Mouse (Mus musculus): ENCODE measurements around the gene Alg5. TPM values are rescaled to one million over a fixed set of nuclear protein-coding genes. Genes with fewer than 3 reads are reported as not detected.

Gene Alg5
- polyA plus RNA-seq, 1 experiment from 2014 or later: 47.8 TPM

DNA sequence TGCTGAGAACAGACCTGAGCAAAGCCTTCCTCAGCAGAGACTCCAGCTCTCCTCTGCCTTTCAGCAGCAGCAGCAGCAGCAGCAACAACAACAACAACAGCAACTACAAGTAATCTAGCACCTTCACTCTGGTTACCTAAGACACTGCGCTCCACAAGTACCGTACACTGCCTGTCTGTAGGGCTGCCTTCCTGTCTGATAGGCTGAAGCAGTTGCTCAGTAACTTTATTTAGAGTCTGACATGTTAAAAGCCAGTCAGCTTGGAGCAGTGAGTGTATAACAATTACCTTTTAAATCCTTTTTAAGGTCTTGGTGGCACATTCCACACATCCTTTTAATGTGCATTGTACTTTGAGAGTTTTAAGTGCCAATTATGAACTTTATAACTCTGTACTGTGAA is 7.8 kb upstream of the Alg5 start:
- peaks cover 3% of the 10 kb centered on the region; the same call in 1 of the 2 replicates for H3K79me2 ChIP-seq (ENCODE audit: inconsistent target)
- H3K4me3 ChIP-seq (ENCODE audit: inconsistent target): no peak overlapping the region
- no peak overlapping the region for H3K27ac ChIP-seq
- peaks cover 47% of the 10 kb centered on the region for H3K36me3 ChIP-seq (ENCODE audit: inconsistent target)
- WGBS (ENCODE audit: missing documents): 100% methylated on average over 2 of the region's 2 CpGs

GRCm38 (mm10) chr3:54728100-54728499 is 7.2 kb upstream of the Alg5 start:
- H3K79me2 ChIP-seq (ENCODE audit: inconsistent target): peaks cover 8% of the 10 kb centered on the region
- no peak overlapping the region for H3K4me3 ChIP-seq (ENCODE audit: inconsistent target)
- no peak overlapping the region for H3K27ac ChIP-seq
- peaks cover 47% of the 10 kb centered on the region for H3K36me3 ChIP-seq (ENCODE audit: inconsistent target)
- 94% methylated on average over 6 of the region's 6 CpGs for WGBS (ENCODE audit: missing documents)

GRCm38 (mm10) chr3:54731626-54732150 is 3.7 kb upstream of the Alg5 start:
- Histone ChIP-seq H3K79me2 (ENCODE audit: inconsistent target) (peaks cover 32% of the 10 kb centered on the region), H3K36me3 (ENCODE audit: inconsistent target) (peaks cover 47% of the 10 kb centered on the region), H3K4me3 (ENCODE audit: inconsistent target) (no peak overlapping the region), H3K27ac (no peak overlapping the region)
- 93% methylated on average over 8 of the region's 8 CpGs for WGBS (ENCODE audit: missing documents)

DNA sequence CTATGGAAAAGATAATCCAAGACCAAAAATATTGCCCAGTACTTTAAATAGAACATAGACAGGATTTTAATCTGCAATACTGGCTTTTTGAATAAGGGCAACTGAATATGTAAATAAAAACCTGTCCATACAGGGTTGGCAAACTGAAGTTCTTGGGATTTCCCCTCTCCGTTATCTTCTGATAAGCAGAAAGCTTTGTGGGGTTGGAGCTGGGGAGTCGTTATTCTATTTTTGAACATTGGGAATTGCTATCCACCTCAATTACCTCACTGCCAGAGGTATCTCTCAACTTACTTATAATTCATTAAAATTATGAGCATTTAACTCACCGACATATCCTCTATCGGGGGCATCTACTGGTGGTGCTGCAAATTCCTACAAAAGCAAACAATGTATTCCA is 3.0 kb upstream of the Alg5 start:
- Histone ChIP-seq H3K4me3 (ENCODE audit: inconsistent target) (no peak overlapping the region), H3K36me3 (ENCODE audit: inconsistent target) (peaks cover 40% of the 10 kb centered on the region), H3K27ac (no peak overlapping the region), H3K79me2 (ENCODE audit: inconsistent target) (peaks cover 39% of the 10 kb centered on the region)
- 85% methylated on average over 4 of the region's 4 CpGs for WGBS (ENCODE audit: missing documents)

DNA sequence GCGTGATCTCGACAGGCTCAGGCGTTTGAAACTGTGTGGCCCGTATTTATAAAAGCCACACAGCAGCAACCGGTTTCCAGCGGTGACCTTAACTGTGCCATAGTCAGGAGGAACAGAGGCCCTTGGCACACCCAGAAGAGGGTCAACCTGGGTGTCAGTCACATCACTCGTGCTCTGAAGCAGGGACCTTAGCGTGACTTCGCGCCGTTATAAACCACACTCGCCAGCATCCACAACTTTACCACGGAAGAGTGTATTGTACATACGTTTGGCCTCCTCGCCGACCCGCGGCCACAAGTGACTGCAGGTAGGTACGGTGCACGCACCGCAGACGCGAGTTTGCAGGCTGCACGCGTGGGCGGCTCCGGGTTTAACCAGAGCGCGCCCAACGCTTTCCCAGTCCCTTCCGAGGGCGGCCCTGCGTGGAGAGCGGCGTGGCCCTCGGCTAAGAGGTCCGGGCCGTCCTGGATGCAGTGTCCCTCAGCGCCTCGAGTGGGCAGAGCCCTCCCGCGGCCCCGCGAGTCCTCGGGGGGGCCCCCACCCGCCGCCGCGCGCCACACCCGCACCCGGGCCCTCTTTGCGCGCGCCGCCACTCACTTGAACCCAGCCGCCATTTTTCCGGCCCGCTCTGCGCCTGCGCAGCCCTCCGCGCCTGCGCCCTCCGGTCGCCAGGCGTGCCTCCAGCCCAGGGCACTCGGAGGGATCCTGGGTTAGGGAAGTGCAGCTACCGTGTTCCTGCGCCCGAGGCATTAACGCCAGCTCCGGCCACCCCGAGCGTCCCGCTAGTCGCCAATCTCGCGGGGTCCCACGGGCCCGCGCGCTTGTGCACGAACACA is 710 bp upstream of the Alg5 start:
- Histone ChIP-seq H3K4me3 (ENCODE audit: inconsistent target) (peak overlapping the region; percentile 98), H3K79me2 (ENCODE audit: inconsistent target) (peaks cover 49% of the 10 kb centered on the region), H3K27ac (peak overlapping the region; percentile 62), H3K36me3 (ENCODE audit: inconsistent target) (peaks cover 25% of the 10 kb centered on the region)
- WGBS (ENCODE audit: missing documents): 2% methylated on average over 84 of the region's 84 CpGs

GRCm38 (mm10) chr3:54736101-54736927 is 975 bp downstream of the Alg5 start:
- Histone ChIP-seq H3K27ac (peak overlapping the region; percentile 75), H3K36me3 (ENCODE audit: inconsistent target) (peaks cover 26% of the 10 kb centered on the region), H3K4me3 (ENCODE audit: inconsistent target) (peak overlapping the region; percentile 98), H3K79me2 (ENCODE audit: inconsistent target) (peaks cover 49% of the 10 kb centered on the region)
- WGBS (ENCODE audit: missing documents): 50% methylated on average over 17 of the region's 18 CpGs

- no peak overlapping the region for H3K27ac ChIP-seq
- H3K79me2 ChIP-seq (ENCODE audit: inconsistent target): peaks cover 49% of the 10 kb centered on the region
- H3K36me3 ChIP-seq (ENCODE audit: inconsistent target): peaks cover 29% of the 10 kb centered on the region
- no peak overlapping the region for H3K4me3 ChIP-seq (ENCODE audit: inconsistent target)
- WGBS (ENCODE audit: missing documents): 96% methylated on average over 8 of the region's 8 CpGs
These were observed 2.0 kb downstream of the Alg5 start for GRCm38 (mm10) chr3:54737317-54737716.

GRCm38 (mm10) chr3:54741965-54742364 is 6.6 kb downstream of the Alg5 start:
- 96% methylated on average over 11 of the region's 11 CpGs for whole genome bisulfite sequencing (ENCODE audit: missing documents)
- H3K4me3 ChIP-seq (ENCODE audit: inconsistent target): no peak overlapping the region
- no peak overlapping the region for H3K27ac ChIP-seq
- H3K79me2 ChIP-seq (ENCODE audit: inconsistent target): peaks cover 15% of the 10 kb centered on the region
- H3K36me3 ChIP-seq (ENCODE audit: inconsistent target): peaks cover 73% of the 10 kb centered on the region

DNA sequence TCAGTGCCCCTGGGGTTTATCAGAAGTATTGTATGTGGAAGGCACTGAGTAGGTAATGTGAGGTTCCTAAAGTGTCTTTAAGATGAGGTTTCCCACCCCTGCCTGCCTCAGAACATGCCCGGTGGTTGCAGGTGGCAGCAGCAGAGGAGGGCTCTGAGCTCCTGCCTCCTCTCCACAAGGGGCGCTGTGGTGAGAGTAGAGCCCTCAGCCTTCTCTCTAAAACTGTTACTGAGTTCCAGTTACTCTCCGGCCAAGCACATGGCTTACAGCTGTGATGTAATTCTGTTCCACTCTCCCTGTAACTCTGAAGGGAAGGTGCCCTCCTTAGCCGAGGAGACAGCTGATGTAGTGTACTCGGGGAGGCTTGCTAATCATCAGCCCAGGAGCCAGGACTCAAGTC is 10.5 kb downstream of the Alg5 start:
- H3K4me3 ChIP-seq (ENCODE audit: inconsistent target): no peak overlapping the region
- H3K36me3 ChIP-seq (ENCODE audit: inconsistent target): peaks cover 93% of the 10 kb centered on the region
- no peak overlapping the region for H3K27ac ChIP-seq
- 78% methylated on average over 4 of the region's 5 CpGs for WGBS (ENCODE audit: missing documents)
- no peaks in the 10 kb centered on the region for H3K79me2 ChIP-seq (ENCODE audit: inconsistent target)

DNA sequence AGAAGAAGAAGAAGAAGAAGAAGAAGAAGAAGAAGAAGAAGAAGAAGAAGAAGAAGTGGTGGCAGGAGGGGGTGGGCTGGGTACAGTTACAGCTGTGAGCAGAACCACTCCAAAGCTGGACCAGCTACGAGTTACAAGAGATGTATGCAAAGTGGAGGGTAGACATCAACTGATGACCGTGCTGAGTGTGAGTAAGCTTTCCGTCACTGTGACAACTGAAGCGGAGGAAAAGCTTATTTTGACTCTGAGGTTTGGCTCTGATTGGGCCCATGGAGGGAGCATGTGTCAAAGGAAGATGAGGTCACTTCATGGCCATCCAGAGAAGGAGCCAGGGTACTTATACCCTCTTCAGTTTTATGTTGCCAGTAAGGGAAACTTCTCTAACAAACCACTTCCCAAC is 18.1 kb downstream of the Alg5 start:
- H3K79me2 ChIP-seq (ENCODE audit: inconsistent target): no peaks in the 10 kb centered on the region
- no peak overlapping the region for H3K27ac ChIP-seq
- peaks cover 21% of the 10 kb centered on the region for H3K36me3 ChIP-seq (ENCODE audit: inconsistent target)
- no peak overlapping the region for H3K4me3 ChIP-seq (ENCODE audit: inconsistent target)
- 79% methylated on average over 4 of the region's 4 CpGs for WGBS (ENCODE audit: missing documents)

GRCm38 (mm10) chr3:54755145-54756041 is 20.1 kb downstream of the Alg5 start, which contains the start of gene Smad9:
TSS of gene Smad9 (plus strand) at chr3:54755582.
- Histone ChIP-seq H3K4me3 (ENCODE audit: inconsistent target) (no peak within 1 kb of the TSS), H3K27ac (no peak within 1 kb of the TSS), H3K36me3 (ENCODE audit: inconsistent target) (peaks cover 2% of the 10 kb centered on the region; the same call in 1 of the 2 replicates), H3K79me2 (ENCODE audit: inconsistent target) (no peaks in the 10 kb centered on the region)
- 4% methylated on average over 43 of the region's 66 CpGs for WGBS (ENCODE audit: missing documents)

DNA sequence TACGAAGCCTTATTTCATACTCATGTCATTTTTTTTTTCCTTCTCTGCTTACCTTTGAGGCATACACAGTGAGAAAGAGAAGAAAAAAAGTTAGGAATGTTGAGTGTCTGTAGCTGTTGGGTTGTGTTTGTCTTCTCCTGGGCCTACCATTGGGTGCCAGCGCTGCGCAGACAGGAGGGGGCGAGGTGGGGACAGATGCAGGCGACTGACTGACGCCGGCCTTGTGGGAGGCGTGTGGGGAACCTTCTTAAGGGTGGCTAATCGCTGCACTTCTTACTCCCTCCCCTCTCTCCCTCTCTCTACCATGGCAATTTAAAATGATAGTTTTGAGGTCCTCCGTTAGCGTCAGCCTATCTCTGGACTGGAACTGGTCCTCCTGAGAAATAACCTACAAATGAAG is 20.7 kb downstream of the Alg5 start:
- Histone ChIP-seq H3K27ac (no peak overlapping the region), H3K36me3 (ENCODE audit: inconsistent target) (no peaks in the 10 kb centered on the region), H3K79me2 (ENCODE audit: inconsistent target) (no peaks in the 10 kb centered on the region), H3K4me3 (ENCODE audit: inconsistent target) (no peak overlapping the region)
- WGBS (ENCODE audit: missing documents): 9% methylated on average over 11 of the region's 11 CpGs

- Histone ChIP-seq H3K4me3 (ENCODE audit: inconsistent target) (no peak overlapping the region), H3K79me2 (ENCODE audit: inconsistent target) (no peaks in the 10 kb centered on the region), H3K27ac (no peak overlapping the region), H3K36me3 (ENCODE audit: inconsistent target) (no peaks in the 10 kb centered on the region)
- WGBS (ENCODE audit: missing documents): 100% methylated on average over 6 of the region's 8 CpGs
These were observed 22.1 kb downstream of the Alg5 start for GRCm38 (mm10) chr3:54757446-54757845.

- H3K36me3 ChIP-seq (ENCODE audit: inconsistent target): no peaks in the 10 kb centered on the region
- no peaks in the 10 kb centered on the region for H3K79me2 ChIP-seq (ENCODE audit: inconsistent target)
- 92% methylated on average over 9 of the region's 9 CpGs for WGBS (ENCODE audit: missing documents)
- no peak overlapping the region for H3K27ac ChIP-seq
- H3K4me3 ChIP-seq (ENCODE audit: inconsistent target): no peak overlapping the region
These were observed 23.9 kb downstream of the Alg5 start for GRCm38 (mm10) chr3:54759211-54759610.

Data from macrophage (primary cell).